Mouse (Mus musculus) monocyte, adult 2 months (primary cell): ENCODE results near the gene Ttc6.

Source experiments
- DNase-seq, 2 experiments: peaks; one replicate each; pipeline ENCODE4 v3.0.0; 2022; ENCODE audit warnings: low spot score in 2 of 2, low read depth in 1 of 2

The Ttc6 gene

GRCm38 (mm10) chr12:57545371-57546241 is 18.3 kb upstream of the Ttc6 start:
- no peak for DNase-seq

GRCm38 (mm10) chr12:57546415-57547201 is 17.3 kb upstream of the Ttc6 start, which contains the start of gene Foxa1:
Gene Foxa1 (minus strand): TSS chr12:57546916.
- no peak for DNase-seq

GRCm38 (mm10) chr12:57547890-57548289 is 16.0 kb upstream of the Ttc6 start:
- no peak for DNase-seq

- no peak for DNase-seq
Measured at GRCm38 (mm10) chr12:57548352-57548980, 15.4 kb upstream of the Ttc6 start.

GRCm38 (mm10) chr12:57548981-57549666 is 14.8 kb upstream of the Ttc6 start:
- no peak for DNase-seq

GRCm38 (mm10) chr12:57549667-57550160 is 14.2 kb upstream of the Ttc6 start:
- no peak for DNase-seq

- DNase-seq: no peak
Measured at GRCm38 (mm10) chr12:57550181-57550808, 13.6 kb upstream of the Ttc6 start.

GRCm38 (mm10) chr12:57550881-57551280 is 13.0 kb upstream of the Ttc6 start:
- no peak for DNase-seq

- no peak for DNase-seq
Measured at GRCm38 (mm10) chr12:57552286-57552685, 11.6 kb upstream of the Ttc6 start.

- DNase-seq: no peak
Measured at GRCm38 (mm10) chr12:57554091-57554490, 9.8 kb upstream of the Ttc6 start.

- DNase-seq: no peak
Measured at GRCm38 (mm10) chr12:57571773-57572172, 7.9 kb downstream of the Ttc6 start.

- DNase-seq: no peak
Measured at GRCm38 (mm10) chr12:57572415-57572814, 8.5 kb downstream of the Ttc6 start.

- no peak for DNase-seq
Measured at GRCm38 (mm10) chr12:57575931-57576628, 12.2 kb downstream of the Ttc6 start.

GRCm38 (mm10) chr12:57607624-57608023 is 43.7 kb downstream of the Ttc6 start:
- no peak for DNase-seq

- DNase-seq: no peak
Measured at GRCm38 (mm10) chr12:57615137-57615536, 51.2 kb downstream of the Ttc6 start.

GRCm38 (mm10) chr12:57622030-57622429 is 58.1 kb downstream of the Ttc6 start:
- DNase-seq: no peak

GRCm38 (mm10) chr12:57623264-57623663 is 59.4 kb downstream of the Ttc6 start:
- no peak for DNase-seq

GRCm38 (mm10) chr12:57624011-57624608 is 60.2 kb downstream of the Ttc6 start:
- no peak for DNase-seq

GRCm38 (mm10) chr12:57650011-57650410 is 86.1 kb downstream of the Ttc6 start:
- DNase-seq: no peak
